Mouse (Mus musculus): ENCODE measurements around the gene Rnf150.
"Not testable (repeated sequence)": the region's sequence is repeated elsewhere in the genome, so short reads cannot be mapped to it uniquely, and the experiment has no call there.

The Rnf150 gene

DNA sequence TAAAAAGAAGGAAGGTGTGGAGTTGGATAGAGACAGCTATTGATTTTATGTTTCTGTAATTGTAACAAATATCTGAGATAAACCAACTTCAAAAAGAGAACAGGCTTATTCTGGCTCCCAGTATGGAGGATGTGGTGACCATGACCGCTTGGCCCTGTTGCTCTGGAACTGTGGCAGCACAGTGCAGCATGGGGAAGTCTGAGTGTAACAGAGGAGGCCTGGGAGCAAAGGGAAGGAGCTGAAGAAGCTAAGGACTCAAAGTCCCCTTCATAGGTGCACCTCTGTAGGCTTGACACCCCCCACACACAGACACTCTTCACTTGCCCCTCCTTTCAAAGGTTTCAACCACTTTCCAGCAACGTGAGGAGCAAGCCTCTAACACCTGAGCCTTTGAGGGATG, 214.2 kb downstream of the Rnf150 start:
- DNase-seq (ENCODE audit: extremely low spot score): no peak

DNA sequence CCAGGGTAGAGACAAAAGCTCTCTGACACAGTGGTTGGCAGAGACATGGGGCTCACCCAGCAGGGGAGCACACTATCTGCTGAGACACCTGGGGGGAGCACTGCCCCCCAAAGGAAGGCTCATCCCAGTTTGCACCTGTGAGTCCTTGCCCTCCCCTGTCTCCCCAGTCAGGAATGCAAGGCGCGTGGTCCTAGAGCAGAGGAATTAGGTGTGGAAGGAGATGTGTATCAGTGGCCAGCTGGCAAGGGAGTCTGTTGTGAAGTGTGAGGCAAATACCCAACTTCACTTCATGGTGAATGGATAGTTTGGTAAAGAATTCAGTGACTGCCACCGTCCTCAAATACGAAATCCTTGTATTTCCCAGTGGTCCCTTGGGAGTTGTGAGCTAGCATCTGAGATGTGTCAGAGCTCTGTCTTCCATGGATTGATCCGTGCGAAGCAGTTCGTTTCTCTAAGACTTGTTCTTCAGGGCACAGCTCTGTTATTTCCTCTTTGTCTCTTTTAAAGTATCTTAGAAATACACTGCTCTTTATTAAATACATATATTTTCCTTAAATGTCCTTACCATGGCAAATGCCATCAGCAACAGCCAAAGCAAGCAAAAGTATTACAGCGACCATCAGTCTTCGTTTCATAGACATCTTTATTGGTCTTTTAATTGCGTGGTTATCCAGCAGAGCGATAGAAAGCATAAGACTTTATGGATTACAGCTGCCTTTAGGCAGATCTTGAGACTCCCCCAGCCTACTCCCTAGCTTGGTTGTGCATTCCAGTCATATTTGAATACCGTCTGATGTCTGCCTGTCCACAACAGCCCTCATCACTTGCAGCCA, 215.8 kb downstream of the Rnf150 start:
- no peak for DNase-seq (ENCODE audit: extremely low spot score)

DNA sequence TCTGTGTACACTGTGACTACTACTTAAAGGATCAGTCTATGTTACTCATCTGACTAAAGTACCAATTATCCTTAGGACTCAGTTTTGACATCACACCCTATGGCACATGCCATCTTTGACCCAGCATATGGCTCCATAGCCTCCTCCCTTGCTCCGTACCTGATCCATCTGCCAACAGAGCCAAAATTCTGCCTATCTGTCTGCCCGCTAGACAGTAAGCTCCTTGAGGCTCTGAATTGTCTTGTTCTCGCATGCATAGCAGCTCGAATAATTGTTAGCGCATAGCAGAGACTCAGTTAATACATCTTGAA, 216.3 kb downstream of the Rnf150 start:
- DNase-seq (ENCODE audit: extremely low spot score): no peak

DNA sequence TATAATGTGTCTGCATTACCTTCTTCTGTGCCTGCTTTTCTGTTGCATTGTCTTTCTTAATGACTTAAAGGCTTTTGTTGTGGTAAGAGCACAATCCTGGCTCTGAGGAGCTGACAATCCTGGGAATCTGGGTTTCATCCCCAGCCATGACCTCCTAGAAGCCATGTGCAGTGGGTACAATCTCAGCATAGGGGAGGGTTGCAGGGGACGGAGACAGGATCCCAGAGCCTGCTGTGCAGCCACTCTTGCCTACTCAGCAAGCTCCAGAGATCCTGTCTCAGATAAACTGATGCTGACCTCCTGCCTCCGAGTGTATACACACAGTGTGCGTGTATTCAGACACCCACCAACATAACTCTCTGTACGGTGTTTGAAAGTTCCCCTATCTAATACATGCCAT, 218.1 kb downstream of the Rnf150 start:
- DNase-seq (ENCODE audit: extremely low spot score): no peak

DNA sequence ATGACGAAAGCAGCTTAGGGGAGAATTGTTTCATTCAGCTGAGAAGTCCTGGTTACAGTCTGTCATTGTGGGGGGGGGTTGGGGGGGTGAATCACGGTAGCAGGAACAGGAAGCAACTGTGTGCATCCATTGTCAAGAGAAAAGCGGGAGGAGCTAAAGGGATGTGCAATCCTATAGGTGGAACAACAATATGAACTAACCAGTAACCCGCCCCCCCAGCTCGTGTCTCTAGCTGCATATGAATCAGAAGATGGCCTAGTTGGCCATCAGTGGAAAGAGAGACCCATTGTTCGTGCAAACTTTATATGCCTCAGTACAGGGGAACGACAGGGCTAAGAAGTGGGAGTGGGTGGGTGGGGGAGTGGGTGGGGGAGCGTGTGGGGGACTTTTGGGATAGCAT, 218.7 kb downstream of the Rnf150 start:
- DNase-seq (ENCODE audit: extremely low spot score): not testable (repeated sequence)

DNA sequence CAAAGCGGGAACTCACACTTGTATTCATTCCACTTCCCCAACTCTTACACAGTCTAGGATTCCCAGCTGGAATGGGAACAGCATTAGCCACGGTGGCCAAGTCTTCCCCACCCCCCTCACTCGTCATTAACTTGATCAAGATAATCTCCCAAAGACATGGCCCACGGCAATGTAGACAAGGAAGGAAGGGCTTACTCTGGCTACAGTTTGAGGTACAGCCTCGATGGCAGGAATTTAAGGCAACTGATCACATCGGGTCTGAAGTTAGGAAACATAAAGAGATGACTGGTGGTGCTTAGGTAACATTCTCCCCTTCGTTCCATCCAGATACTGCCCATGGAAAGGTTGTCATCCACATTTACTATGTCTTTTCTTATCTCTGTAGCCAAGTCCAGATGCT, 219.1 kb downstream of the Rnf150 start:
- no peak for DNase-seq (ENCODE audit: extremely low spot score)

- no peak for DNase-seq (ENCODE audit: extremely low spot score)
These were observed 220.3 kb downstream of the Rnf150 start for GRCm38 (mm10) chr8:83083452-83083851.

DNA sequence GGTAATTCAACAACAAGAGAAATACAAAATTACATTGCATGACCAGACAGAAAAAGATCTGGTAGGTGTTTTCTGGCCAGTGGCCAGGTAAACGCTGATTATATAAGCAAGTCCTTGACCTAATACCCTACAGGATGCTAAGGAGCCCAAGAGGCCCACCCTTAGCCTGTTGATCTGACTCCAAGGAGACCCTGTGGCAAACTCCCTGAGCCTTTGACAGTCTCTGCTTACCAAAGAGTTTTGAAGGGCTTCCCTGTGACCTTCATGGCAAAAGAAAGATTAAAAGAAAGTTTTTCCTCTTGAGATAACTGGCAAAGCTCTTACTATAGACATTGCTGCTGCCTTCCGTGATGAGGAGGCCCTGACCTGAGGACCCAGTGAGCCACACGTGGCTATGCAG, 222.4 kb downstream of the Rnf150 start:
- no peak for DNase-seq (ENCODE audit: extremely low spot score)

DNA sequence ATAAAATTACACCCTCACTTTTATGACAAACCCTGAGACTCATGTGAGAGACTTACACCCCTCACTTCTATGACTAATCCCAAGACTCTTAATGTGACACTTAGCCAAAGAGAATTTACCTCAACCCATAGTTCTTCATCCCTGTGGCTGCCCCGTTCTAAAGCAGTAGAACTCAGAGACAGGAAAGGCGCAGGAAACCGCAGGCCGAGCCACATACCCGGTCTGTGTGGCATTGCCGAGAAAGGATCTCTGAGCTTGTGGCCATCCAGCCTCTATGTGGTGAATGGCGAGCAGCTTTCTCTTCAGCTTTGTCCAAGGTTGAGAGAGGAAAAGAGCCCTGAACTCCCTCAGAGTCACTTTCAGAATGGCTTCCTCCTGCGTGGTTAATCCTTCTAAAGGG, 223.5 kb downstream of the Rnf150 start:
- no peak for DNase-seq (ENCODE audit: extremely low spot score)

- DNase-seq (ENCODE audit: extremely low spot score): no peak
These were observed 224.4 kb downstream of the Rnf150 start for GRCm38 (mm10) chr8:83087604-83088003.

DNA sequence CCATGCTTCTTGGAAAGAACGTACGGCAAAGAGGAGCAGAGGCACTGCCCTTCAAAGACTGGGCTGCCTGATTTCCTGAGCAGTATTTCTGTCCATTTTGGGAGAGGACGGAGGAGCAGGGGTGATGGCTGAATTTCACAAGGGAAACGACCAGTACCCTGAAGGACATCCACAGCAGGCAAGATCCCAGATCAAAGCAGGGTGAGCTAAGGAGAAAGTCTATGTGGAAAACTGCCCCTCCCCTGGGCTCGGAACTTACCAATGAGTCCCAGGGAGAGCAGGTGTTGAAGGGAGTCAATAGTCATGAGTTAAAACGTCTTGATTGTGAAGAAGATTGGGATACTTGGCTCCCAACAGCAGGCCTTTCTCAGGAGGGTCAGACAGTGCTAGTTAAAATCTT, 225.0 kb downstream of the Rnf150 start:
- DNase-seq (ENCODE audit: extremely low spot score): no peak

- peak; percentile 78 for DNase-seq (ENCODE audit: extremely low spot score)
These were observed 226.3 kb downstream of the Rnf150 start for GRCm38 (mm10) chr8:83089336-83089986.

DNA sequence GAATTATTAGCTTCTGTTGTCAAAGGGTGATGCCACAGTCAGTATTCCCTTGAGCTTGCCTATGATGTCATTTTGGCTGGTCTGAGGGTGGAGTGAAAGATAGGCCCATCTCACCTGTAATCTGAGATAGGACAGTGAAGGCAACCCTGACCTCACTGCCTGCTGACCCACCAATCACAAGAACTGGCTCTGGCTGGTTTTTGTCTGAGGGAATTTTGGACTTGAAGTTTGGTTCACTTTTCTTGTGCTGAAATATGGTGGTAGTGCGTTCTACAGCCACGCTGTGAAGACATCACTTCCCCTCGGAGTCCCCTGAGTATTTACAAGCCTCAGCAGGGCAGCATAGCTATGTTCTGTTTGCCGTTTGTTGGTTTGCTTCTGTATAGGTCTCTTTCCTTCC, 227.3 kb downstream of the Rnf150 start:
- no peak for DNase-seq (ENCODE audit: extremely low spot score)

DNA sequence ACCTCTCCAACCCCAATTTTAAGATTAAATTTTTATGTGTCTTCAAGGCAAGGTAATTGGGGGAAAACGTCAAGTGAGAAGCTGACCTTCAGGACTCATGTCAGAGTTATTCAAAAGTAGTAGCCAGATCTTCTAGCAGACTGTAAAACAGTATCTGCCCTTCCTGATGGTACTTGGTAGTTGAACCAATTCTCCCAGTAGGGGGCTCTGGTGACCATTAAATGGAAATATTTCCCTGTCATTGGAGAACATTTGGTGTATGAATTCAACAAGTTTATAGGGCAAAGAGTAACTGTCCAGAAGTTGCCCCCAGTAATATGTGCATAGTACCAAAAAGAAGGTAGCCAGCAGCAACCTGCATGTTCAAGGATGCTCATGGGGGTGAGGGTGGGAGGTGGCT, 236.9 kb downstream of the Rnf150 start:
- peak; percentile 33 for DNase-seq (ENCODE audit: extremely low spot score)

DNA sequence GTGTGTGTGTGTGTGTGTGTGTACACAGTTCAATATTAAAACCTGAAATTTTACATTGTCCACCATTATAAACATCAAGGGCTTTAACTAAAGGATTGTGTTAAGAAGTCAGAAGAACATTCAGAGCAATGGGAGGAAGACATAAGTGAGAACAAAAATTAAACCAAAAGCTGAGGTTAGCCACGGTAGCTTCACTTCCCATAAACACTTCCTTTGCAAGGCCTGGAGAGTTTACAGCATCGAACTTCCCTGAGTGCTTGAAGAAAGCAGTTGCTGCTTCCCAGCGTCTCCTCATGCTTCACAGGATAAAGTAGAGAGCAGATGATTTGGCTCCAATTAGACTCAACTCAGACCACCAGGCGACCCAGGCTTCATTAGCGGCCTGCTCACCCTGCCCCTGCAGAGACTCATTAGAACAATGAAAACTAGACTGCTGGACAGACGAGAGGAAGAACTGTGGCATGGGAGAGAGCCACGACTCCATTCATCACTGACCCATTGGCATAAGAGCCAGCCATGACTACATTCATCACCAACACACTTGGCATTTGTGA, 239.9 kb downstream of the Rnf150 start:
- no peak for DNase-seq (ENCODE audit: extremely low spot score)

DNA sequence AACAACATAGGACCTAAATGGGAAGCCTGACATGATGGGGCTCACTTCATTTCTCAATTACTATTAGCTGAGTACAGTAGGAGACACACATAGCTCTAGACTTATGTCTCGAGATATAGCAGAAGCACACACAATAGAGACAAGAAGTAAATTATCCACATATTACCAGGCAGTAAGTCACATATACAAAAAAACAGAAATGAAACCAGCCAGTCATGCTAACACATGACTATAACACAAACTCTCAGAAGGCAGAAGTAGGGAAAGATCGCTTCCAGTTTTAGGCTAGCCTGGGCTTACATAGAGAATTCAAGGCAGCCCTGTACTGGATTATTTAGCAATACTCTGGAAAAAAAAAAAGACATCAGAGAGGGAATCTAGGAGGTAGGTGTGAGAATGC, 240.8 kb downstream of the Rnf150 start:
- no peak for DNase-seq (ENCODE audit: extremely low spot score)

DNA sequence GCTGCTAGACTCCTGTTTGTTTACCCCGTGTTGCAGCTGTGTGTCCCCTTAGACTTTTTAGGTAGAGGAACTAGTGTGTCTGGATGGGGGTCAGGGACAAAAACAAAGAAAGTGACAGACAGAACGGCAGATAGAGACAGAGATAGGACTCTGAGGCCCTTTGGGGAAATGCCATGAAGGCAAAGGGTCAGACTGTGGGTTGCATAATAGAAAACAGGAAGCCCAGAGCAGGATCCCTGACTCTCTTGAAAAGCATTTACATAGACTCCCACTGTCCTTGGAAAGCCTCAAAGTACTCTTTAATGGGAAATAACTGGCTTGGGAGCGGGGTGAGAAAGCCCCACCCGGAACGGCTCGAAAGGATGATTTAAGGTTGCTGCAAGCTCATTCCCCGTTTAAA, 246.6 kb downstream of the Rnf150 start:
- no peak for DNase-seq (ENCODE audit: extremely low spot score)

GRCm38 (mm10) chr8:83110177-83110576, 247.0 kb downstream of the Rnf150 start:
- no peak for DNase-seq (ENCODE audit: extremely low spot score)

DNA sequence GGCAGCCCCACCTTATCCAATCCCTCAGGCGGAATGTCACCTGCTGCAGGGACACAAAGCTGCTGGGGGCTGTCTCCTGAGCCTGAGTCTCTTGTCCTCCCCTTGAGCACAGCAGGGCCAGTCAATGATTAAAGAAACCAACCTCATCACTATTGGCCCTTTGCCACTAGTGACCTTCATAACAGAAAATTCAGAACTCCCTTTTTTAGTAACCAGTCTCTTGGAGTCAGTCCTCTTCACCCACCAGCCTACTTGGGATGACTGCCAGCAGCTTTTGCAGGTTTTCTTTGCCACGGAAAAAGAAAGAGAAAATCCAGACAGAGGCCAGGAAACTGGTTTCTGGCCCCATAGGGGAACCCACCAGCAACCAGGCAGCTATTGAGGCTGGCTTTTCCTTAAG, 271.9 kb downstream of the Rnf150 start:
- DNase-seq (ENCODE audit: extremely low spot score): no peak

GRCm38 (mm10) chr8:83140068-83140467, 276.9 kb downstream of the Rnf150 start:
- DNase-seq (ENCODE audit: extremely low spot score): no peak

- no peak for DNase-seq (ENCODE audit: extremely low spot score)
These were observed 277.6 kb downstream of the Rnf150 start for GRCm38 (mm10) chr8:83140701-83141111.

Measured in embryo, embryonic 9.5 days (tissue).